Mouse (Mus musculus) spleen, postnatal 4 days (tissue): ENCODE data around the gene Clip1.
"Not testable (repeated sequence)": the region's sequence is repeated elsewhere in the genome, so short reads cannot be mapped to it uniquely, and the experiment has no call there.

Experiments
- DNase-seq, 2 experiments: peaks; one replicate each; pipeline ENCODE4 v3.0.0; 2022; ENCODE audit warnings: low spot score in 2 of 2

Clip1 gene

GRCm38 (mm10) chr5:123684221-123685144, at the start of gene Clip1:
Gene Clip1, minus strand, starts transcription at chr5:123684618.
- DNase-seq = peak in 1 of 2 experiments; percentile 68

DNA sequence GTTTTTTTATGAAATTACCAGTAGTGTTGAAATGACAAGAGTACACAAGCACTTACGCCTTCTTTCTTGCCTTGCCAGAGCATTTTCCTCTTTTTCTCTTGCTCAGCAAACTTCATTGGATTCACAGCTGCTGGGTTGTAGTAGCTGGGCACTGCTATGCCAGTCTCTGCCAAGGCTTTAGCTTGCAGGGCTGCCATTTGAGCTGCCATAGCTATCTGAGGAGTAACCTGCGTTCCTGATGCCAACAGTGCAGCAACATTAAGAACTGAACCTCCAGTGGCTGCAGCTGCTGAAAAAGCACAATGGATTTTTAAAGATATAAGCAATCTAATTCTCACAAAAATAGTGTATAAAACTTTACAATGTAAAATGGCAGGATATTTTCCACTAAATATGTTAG, 46.6 kb upstream of the Clip1 start:
- no peak for DNase-seq

DNA sequence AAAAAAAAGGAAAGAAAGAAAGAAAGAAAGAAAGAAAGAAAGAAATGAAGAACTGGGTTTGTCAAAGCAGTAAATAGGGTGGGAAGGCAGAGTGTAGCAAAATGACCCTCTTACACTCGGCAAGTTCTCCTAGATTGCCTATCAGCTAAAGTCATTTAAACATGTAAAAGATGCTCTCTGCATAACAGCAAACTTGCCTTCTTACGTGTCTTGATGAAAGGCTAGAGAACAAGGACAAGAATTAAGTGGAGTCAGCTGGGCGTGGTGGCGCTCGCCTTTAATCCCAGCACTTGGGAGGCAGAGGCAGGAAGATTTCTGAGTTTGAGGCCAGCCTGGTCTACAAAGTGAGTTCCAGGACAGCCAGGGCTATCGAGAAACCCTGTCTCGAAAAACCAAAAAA, 39.4 kb upstream of the Clip1 start:
- not testable (repeated sequence) for DNase-seq

DNA sequence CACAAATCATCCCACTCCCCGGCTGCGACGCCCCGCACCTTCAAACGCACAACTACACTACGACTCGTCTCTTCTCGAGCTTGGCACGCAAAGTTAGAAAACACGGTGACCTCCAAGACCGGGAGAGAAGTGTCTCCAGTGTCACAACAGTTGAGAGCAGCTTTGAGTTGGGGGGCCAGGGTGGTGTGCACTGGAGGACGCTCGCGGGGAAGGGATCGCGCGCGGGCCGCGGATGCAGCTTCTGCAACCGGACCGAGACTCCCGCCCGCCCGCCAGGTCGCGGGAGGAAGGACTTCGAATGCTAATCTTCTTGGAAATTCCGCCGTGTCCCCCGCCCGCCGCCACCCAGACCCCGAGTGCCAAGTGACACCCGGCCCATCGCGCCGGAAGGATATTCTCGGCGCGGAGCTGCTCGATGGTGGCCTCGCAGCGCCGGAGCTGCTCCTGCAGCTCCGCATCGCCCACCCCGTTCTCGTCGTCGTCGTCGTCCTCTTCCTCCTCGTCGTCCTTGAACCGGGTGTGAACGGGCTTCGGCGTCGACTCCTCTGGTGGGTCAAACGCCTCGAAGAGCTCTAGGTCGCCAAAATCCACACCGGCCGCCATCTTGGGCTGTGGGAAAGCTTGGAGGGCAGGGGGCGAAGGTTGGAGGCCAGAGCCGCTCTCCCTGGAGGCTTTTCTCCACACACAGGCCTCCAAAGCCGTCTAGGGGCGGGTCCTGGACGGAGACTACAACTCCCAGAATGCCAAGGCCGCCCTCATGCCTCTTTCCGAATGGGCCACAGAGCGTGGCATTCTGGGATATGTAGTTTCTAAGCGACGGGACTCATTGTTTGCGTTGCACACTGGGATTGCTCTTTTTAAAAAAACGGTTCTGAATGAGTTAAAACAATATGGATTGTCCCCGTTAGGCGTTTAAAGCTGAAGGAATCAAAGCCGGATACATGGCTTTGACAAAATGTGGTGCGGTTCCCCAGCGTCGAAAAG, 36.2 kb upstream of the Clip1 start, which contains the start of gene Zcchc8:
Gene Zcchc8 (minus strand): TSS at position 773 of the 984 bp plus-strand sequence.
- peak; percentile 93 to 94 for DNase-seq

DNA sequence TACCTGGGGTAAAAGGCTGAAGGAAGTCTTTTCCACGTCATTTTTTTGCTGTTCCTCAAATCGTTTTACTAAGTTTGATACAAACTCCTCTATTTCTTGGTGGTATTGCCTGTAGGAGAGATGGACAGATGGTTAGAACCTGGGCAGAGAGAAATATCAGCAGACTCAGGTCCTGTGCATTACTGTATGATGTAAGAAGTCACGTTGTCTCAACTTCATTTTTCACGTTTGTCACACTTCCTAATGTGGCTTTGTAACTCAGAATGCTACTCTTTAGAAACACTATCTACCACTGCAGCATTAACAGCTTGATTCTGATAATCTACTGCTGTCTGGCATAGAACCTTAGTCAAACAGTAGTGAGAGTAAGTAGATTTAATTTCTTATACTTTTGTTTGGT, 30.2 kb upstream of the Clip1 start:
- no peak for DNase-seq

- DNase-seq = no peak
Measured at GRCm38 (mm10) chr5:123713782-123714181, 29.4 kb upstream of the Clip1 start.

DNA sequence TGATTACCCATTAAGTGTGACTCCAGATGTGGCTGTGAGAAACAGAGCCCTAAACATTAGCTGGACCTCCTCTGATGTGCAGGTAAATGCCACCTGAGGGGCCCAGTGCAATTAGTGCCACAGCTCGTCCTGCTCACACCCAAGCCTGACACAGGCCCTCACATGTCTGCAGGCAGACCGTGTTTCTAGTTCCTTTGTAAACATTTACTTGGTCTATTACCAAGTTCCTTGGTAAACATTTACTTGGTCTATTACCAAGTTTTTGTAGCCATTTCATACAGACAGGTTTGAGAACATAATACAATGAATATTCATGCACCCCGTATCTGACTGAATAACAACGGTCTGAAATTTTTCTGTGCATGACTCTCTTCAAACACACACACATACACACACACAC, 25.2 kb upstream of the Clip1 start:
- no peak for DNase-seq

- no peak for DNase-seq
Measured at GRCm38 (mm10) chr5:123708598-123708997, 24.2 kb upstream of the Clip1 start.

- peak in 1 of 2 experiments; percentile 23 for DNase-seq
Measured at GRCm38 (mm10) chr5:123700625-123701024, 16.2 kb upstream of the Clip1 start.

DNA sequence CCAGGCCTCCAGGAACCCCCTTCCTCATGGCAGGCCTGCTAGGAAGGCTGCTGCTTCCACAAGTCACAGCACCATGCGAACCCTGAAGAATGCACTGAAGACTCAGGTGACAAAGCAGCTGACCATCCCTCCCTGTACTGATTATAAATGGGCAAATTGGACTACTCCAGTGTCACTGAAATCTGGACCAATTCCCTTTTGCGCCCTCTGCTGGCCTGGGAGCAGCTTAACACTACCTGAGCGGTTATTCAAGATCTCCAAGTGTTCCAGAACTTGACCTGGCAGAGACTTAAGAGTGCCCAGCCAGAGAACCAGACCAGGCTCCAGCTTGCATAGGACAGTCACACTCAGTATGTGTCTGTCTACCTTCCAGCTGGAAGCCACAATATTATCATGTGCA, 14.8 kb upstream of the Clip1 start:
- DNase-seq = peak; percentile 67 to 89

DNA sequence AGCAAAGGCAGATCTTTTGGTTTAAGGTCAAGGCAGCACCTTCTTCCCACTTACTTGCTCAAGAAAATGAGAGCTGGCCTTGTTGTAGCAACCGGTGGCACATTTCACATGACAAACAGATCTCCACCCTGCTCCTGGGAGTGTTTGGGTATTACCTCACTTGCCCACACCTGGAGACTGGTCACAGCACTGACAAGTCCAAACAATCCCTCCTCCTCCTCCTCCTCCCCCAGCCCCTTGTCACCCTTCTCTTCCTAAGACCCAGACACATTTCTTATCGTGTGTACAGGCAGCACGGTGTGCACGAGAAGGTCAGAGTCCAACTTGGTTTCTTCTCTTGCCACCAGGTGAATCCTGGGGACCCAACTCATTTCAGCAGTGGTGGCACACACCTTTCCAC, 12.5 kb upstream of the Clip1 start:
- no peak for DNase-seq

DNA sequence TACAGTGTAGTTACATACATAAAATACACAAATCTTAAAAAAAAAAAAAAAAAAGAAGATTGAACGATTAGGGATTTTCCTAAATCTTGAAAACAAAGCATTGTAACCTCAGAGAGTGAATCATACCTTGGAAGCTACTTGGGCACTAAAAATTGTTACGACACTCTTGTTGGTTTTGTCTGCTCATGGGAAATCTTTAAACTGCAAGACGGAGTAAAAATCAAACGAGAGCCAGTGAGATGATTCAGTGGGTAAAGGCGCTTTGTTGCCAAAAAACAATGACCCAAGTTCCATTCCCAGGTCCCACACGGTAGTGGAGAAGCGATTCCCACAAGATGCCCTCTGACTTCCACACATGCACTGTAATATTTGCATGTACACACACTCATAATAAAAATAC, 11.8 kb upstream of the Clip1 start:
- no peak for DNase-seq

DNA sequence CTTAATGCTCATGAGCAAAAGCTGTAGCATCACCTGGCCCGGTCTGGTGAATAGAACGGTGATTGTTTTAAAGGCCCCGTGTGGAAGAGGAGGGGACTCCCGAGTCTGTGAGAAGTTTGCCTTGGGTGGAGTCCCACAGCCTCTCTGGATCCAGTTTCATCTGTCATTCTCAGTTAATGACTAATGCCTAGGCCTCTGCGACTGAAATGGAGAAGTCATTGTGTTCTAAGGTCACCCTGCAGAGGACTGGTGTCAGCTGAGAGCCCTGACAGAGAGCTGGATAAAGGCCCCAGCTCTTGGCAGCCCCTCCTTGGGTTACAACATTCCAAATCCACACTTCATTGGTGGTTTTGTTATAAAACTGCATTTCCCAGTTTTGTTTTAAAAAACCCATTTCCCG, 10.1 kb upstream of the Clip1 start:
- DNase-seq = no peak

DNA sequence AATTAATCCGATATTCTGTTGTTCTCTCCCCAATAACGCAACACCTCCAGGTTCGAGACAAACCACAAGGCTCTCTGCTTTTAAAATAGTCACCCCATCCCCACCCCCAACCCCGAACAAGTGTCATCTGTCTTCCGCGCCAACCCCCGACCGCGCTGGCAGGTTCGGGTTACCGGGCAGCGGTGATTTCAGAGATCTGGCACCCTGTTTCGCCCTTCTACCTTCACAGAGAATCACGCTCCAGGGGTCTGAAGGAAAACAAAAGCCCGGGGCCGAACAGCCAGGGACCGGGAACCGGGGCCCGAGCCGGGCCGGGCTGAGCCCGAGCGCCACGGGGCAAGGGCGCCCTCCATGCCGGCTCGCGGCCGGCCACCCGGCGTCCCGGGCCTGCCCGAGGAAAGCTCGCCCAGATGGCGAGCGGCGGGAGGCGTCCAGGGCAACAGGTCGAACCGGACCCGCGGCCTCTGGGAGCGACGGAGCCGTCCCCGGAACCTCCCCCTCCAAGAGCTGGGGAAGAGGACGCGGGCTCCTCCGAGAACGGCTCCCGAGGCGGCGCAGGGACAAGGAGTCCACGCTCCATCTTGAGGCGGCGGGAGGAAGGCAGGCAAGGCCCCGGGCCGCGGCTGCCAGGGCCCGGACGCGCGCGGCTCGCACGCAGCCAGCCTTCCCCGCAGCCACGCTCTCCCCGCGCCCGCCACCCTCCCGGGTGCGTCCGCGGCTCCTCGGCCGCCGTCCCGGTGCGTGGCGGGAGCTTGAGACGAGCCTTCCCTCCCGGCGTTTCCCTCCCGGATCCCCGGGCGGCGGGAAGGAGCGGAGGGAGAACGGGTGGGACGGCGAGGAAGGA, 819 bp downstream of the Clip1 start:
- peak; percentile 57 to 87 for DNase-seq

- DNase-seq = no peak
Measured at GRCm38 (mm10) chr5:123683043-123683376, 1.4 kb downstream of the Clip1 start.

DNA sequence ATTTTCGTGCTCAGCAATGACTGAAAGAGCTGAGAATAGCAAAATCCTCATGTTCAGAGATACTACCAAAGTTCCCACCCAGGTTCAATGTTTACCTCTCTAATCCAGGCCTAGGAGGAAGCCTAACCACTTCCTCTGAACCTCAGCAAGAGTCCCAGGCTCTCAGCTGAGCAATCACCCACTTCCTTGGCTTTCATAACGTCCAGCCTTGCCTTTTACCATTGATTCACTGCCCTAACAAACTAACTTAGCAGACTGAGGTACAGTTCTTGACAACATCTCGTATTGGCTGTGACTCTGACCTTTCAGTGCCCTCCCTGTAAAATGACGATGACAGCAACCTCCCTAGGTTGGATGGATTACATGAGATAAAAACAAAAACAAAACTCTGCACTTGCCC, 2.0 kb downstream of the Clip1 start:
- no peak for DNase-seq

- no peak for DNase-seq
Measured at GRCm38 (mm10) chr5:123679546-123680263, 4.7 kb downstream of the Clip1 start.

GRCm38 (mm10) chr5:123679106-123679505, 5.3 kb downstream of the Clip1 start:
- DNase-seq = no peak

DNA sequence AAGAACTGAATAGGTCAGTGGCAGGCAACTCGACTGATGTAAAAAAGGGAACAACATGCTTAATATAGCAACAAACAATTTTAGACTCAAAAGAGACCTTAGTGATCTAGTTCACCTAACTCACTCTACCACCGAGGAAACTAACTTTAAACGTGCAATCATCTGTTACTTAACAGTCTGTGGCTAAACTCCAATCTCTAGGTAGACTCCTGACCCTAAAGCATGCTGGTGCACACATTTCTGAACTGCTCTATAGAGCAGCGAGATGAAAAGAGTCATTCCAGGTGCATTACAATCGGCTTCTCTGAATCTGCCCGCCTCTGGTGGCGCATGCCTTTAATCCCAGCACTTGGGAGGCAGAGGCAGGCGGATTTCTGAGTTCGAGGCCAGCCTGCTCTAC, 8.7 kb downstream of the Clip1 start:
- no peak for DNase-seq

DNA sequence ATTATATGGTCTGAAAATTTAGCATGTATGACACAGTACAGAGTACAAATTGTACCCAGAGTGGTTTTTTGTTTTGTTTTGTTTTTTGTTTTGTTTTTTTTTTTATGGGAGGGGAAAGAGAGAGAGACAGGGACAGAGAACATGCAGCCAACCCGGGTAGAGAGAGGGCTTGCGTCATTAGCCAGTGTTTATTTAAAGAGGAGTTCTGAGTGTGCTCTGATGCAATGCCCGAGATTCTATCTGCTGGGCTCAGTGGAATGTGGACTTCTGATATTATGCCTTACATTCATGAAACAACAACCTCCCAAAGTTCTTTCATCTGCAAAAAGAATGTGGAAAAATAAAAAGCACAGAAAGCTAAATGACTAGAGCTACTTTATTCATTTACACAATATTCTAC, 9.2 kb downstream of the Clip1 start:
- DNase-seq = no peak

DNA sequence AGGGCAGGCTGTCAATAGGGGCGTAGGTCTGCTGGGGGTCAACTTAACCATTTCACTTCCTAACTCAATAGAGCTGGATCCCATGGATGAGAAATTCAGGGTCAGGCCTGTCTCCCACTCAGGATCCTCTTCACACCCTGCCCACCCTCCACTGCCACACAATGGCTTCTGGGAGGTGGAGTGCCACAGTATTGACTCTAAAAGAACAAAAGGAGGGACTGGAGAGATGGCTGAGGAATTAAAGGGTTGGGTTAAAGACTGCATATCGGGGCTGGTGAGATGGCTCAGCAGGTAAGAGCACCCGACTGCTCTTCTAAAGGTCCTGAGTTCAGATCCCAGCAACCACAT, 13.0 kb downstream of the Clip1 start:
- DNase-seq = no peak
